Mouse (Mus musculus) urinary bladder, postnatal 36 days (tissue): ENCODE results near the gene B230104I21Rik.

Source experiments
- DNase-seq, 2 experiments: peaks; one replicate each; pipeline ENCODE4 v3.0.0; 2022; ENCODE audit warnings: low spot score in 2 of 2, mixed read lengths in 1 of 2

Gene B230104I21Rik

GRCm38 (mm10) chr4:154348197-154348786 is 12.4 kb downstream of the B230104I21Rik start:
- no peak for DNase-seq

GRCm38 (mm10) chr4:154352246-154352645 is 16.3 kb downstream of the B230104I21Rik start:
- DNase-seq, result no peak

GRCm38 (mm10) chr4:154355408-154355807 is 19.5 kb downstream of the B230104I21Rik start:
- no peak for DNase-seq

- DNase-seq, result no peak
Measured at GRCm38 (mm10) chr4:154358370-154358769, 22.4 kb downstream of the B230104I21Rik start.

- DNase-seq, result no peak
Measured at GRCm38 (mm10) chr4:154358816-154359215, 22.9 kb downstream of the B230104I21Rik start.

GRCm38 (mm10) chr4:154359762-154360300 is 23.9 kb downstream of the B230104I21Rik start:
- no peak for DNase-seq

GRCm38 (mm10) chr4:154360441-154360840 is 24.5 kb downstream of the B230104I21Rik start:
- no peak for DNase-seq

GRCm38 (mm10) chr4:154360850-154361249 is 24.9 kb downstream of the B230104I21Rik start:
- DNase-seq, result no peak

GRCm38 (mm10) chr4:154364752-154365151 is 28.8 kb downstream of the B230104I21Rik start:
- DNase-seq, result no peak

- no peak for DNase-seq
Measured at GRCm38 (mm10) chr4:154366836-154367235, 30.9 kb downstream of the B230104I21Rik start.

GRCm38 (mm10) chr4:154369089-154369488 is 33.2 kb downstream of the B230104I21Rik start:
- no peak for DNase-seq

- DNase-seq, result no peak
Measured at GRCm38 (mm10) chr4:154370841-154371240, 34.9 kb downstream of the B230104I21Rik start.

- no peak for DNase-seq
Measured at GRCm38 (mm10) chr4:154371542-154372247, 35.8 kb downstream of the B230104I21Rik start.

GRCm38 (mm10) chr4:154375939-154376625 is 40.2 kb downstream of the B230104I21Rik start:
- no peak for DNase-seq

GRCm38 (mm10) chr4:154378876-154379275 is 42.9 kb downstream of the B230104I21Rik start:
- DNase-seq, result no peak

GRCm38 (mm10) chr4:154385208-154385607 is 49.3 kb downstream of the B230104I21Rik start:
- no peak for DNase-seq

GRCm38 (mm10) chr4:154385918-154386317 is 50.0 kb downstream of the B230104I21Rik start:
- no peak for DNase-seq

GRCm38 (mm10) chr4:154386810-154387209 is 50.9 kb downstream of the B230104I21Rik start:
- DNase-seq, result no peak

GRCm38 (mm10) chr4:154389641-154390040 is 53.7 kb downstream of the B230104I21Rik start:
- no peak for DNase-seq

GRCm38 (mm10) chr4:154390333-154391080 is 54.6 kb downstream of the B230104I21Rik start:
- DNase-seq, result peak; percentile 3 to 6

- DNase-seq, result no peak
Measured at GRCm38 (mm10) chr4:154392641-154393040, 56.7 kb downstream of the B230104I21Rik start.
